Mouse (Mus musculus) stomach, postnatal 0 days (tissue): ENCODE measurements around the gene Atxn10. TPM values are rescaled to one million over a fixed set of nuclear protein-coding genes. Genes with fewer than 3 reads are reported as not detected.

Source experiments
- ATAC-seq: fragments of 200-750 bp; cut with Nextera tagmentation; 2 replicates; pipeline ENCODE4 v1.8.0; 2017; ENCODE audit not compliant: low FRiP score, low TSS enrichment
- DNase-seq: peaks from one replicate; pipeline ENCODE4 v3.0.0-alpha.2; 2016; ENCODE audit warnings: low spot score
- H3K27ac ChIP-seq: fragments of 300-500 bp; sonication (generic); replicated peaks from 2 replicates; pipeline ENCODE4 v1.5.1; 2014; ENCODE audit warnings: mild to moderate bottlenecking, control low read depth
- H3K27me3 ChIP-seq: fragments of 300-500 bp; sonication (generic); 2 replicates; pipeline ENCODE4 v1.6.1; 2014; ENCODE audit warnings: low read length; ENCODE audit not compliant: control insufficient read depth, insufficient read depth
- H3K36me3 ChIP-seq: fragments of 300-500 bp; sonication (generic); 2 replicates; pipeline ENCODE4 v1.6.1; 2014; ENCODE audit warnings: low read length, mixed read lengths; ENCODE audit not compliant: control insufficient read depth, insufficient read depth
- H3K4me1 ChIP-seq: fragments of 300-500 bp; sonication (generic); replicated peaks from 2 replicates; pipeline ENCODE4 v1.6.1; 2014; ENCODE audit warnings: antibody characterized with exemption; ENCODE audit not compliant: control insufficient read depth, insufficient read depth
- H3K4me2 ChIP-seq: fragments of 300-500 bp; sonication (generic); replicated peaks from 2 replicates; pipeline ENCODE4 v1.6.1; 2014; ENCODE audit warnings: low read depth, mild to moderate bottlenecking, control low read depth, moderate library complexity
- H3K4me3 ChIP-seq: fragments of 300-500 bp; sonication (generic); 2 replicates; pipeline ENCODE4 v1.5.1; 2014; ENCODE audit warnings: low read depth, low read length, control low read depth
- H3K9ac ChIP-seq: fragments of 300-500 bp; sonication (generic); 2 replicates; pipeline ENCODE4 v1.6.1; 2014; ENCODE audit warnings: mild to moderate bottlenecking, low read length, control low read depth, mixed read lengths
- H3K9me3 ChIP-seq: fragments of 300-500 bp; sonication (generic); 2 replicates; pipeline ENCODE4 v1.6.1; 2016; ENCODE audit warnings: low read length; ENCODE audit not compliant: control insufficient read depth
- CTCF ChIP-seq: IDR thresholded peaks from 2 replicates; pipeline ENCODE4 v1.5.1; 2016; ENCODE audit warnings: antibody characterized with exemption, low read depth, mild to moderate bottlenecking, moderate library complexity
- EP300 ChIP-seq: optimal IDR thresholded peaks from 2 replicates; pipeline ENCODE3; 2016; ENCODE audit warnings: antibody characterized with exemption
- WGBS: fragments of 180-500 bp; shearing (Covaris S2); extraction: QIAGEN DNeasy Blood & Tissue Kit; methylation state at CpG from one replicate; pipeline ENCODE4 v1.1.7; 2014; 5-methylcytosine and 5-hydroxymethylcytosine counted together
- polyA plus RNA-seq: library from polyadenylated mRNA; unstranded; fragments of >200 nt; fragmentation: Nextera tagmentation; extraction: Ambion mirVana; gene quantifications from 2 replicates; pipeline ENCODE4 v1.2.1, GENCODE M21; 2015

Atxn10 gene
- polyA plus RNA-seq, 1 experiment from 2014 or later, result 124 TPM

DNA sequence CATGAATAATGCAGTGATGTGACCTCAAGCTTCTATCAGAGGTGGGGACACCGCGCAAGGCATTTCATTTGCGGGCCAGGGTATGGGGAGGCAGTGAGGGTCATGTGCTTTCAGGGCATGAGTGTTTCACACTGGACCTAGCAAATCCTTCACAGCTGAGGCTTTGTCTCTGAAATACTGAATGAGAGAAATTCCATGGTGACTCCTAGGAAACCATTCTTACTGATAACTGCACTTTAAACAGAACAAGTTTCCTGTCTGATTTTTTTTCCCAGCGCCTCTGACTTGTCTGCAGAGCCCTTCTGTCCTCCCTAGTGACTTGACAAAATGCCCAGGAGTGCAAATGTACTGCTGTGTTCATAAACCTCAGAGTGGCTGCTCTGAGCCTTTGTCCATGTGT lies 125.5 kb downstream of the Atxn10 start:
- no peak overlapping the region for H3K4me3 ChIP-seq
- no peak overlapping the region for H3K4me2 ChIP-seq
- DNase-seq (no peak), ATAC-seq (no peak)
- no peaks in the 10 kb centered on the region for H3K27me3 ChIP-seq
- H3K9me3 ChIP-seq, result no peaks in the 10 kb centered on the region
- TF ChIP-seq EP300, result no peak
- TF ChIP-seq CTCF, result no peak
- H3K4me1 ChIP-seq, result no peaks in the 10 kb centered on the region
- peaks cover 13% of the 10 kb centered on the region for H3K36me3 ChIP-seq
- H3K27ac ChIP-seq, result no peak overlapping the region
- WGBS, result 77% methylated on average over 4 of the region's 4 CpGs
- no peak overlapping the region for H3K9ac ChIP-seq

DNA sequence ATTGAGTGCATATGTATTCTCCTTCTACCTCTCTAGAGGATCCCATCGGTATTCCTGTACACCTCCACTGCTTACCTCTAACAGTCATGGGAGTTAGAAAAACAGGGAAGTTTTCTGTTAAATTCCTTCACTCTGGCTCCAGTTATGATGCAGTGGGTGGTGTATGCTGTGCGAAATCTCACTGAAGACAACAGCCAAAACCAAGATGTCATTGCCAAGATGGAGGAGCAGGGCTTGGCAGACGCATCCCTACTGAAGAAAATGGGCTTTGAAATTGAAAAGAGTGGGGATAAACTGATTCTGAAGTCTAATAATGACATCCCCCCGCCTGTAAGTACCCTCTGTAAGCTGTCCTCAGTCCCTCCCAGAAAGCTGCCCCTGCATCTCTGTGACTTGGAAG lies 126.1 kb downstream of the Atxn10 start:
- Histone ChIP-seq H3K36me3 (peaks cover 15% of the 10 kb centered on the region), H3K9me3 (no peaks in the 10 kb centered on the region), H3K27me3 (no peaks in the 10 kb centered on the region), H3K4me1 (no peaks in the 10 kb centered on the region), H3K4me2 (no peak overlapping the region), H3K4me3 (no peak overlapping the region), H3K27ac (no peak overlapping the region), H3K9ac (no peak overlapping the region)
- ATAC-seq, result no peak
- WGBS, result 76% methylated on average over 4 of the region's 4 CpGs
- DNase-seq, result no peak
- no peak for TF ChIP-seq CTCF
- TF ChIP-seq EP300, result no peak

DNA sequence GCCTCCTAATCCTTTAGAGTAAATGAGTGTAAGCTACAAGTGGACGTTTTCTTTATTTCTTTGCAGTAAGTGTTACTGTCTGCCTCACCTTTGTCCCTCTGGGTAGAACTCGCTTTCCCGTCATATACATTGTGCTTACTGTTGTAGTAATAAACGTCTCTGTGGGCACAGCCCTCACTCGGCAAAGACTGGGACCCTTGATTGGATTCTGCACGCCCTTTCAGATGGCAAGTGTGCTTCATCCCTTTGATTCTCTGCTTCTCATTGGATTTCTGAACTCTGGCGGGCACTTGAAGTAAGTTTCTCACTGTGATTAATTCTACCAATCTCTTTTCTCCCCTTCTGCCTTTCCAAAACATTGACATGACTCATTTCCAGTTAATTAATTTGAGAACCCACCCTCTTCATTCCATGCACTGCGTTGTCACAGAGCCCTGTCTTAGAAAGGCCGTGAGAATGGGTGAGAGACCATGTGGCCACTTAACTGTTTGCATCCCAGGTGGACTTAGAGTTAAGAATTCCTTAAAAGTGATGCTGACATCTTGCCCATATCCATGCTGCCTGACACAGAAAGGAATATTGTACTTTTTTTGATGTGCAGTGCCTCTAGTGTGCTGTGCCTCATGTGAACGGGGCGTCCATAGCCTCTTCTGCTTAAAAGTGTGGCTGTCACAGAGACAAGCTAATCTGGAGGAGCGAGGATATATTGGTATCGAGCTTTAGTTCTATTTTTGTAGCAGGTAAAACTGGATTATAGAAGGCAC lies 127.2 kb downstream of the Atxn10 start:
- WGBS, result 81% methylated on average over 13 of the region's 13 CpGs
- ATAC-seq, result no peak
- no peak overlapping the region for H3K9ac ChIP-seq

DNA sequence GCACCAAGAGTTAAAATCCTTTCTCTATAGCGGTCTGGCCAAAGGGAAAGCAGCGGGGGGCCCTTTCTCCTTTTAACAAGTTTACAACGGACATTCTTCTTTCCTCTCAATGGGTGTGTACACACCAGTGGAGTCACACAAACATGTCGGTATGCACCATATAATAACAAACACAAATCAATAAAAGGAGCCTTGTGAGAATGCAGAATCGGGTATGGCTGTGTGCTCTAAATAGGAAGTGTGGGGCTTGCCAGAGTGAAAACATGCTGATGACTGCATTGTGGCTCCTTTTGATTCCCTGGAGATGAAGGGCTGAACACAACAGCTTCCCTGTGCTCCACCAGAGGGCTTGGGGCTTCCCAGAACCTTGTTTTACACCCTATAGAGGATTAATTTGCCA lies 128.1 kb downstream of the Atxn10 start:
- H3K27ac ChIP-seq, result no peak overlapping the region
- no peak overlapping the region for H3K9ac ChIP-seq
- no peak for DNase-seq
- no peaks in the 10 kb centered on the region for H3K27me3 ChIP-seq
- WGBS, result 42% methylated on average over 5 of the region's 5 CpGs
- H3K4me3 ChIP-seq, result no peak overlapping the region
- peaks cover 20% of the 10 kb centered on the region for H3K36me3 ChIP-seq
- TF ChIP-seq CTCF (no peak), EP300 (no peak)
- ATAC-seq, result no peak
- H3K9me3 ChIP-seq, result no peaks in the 10 kb centered on the region
- no peaks in the 10 kb centered on the region for H3K4me1 ChIP-seq
- no peak overlapping the region for H3K4me2 ChIP-seq

More for the DNA sequence above, 127.2 kb downstream of the Atxn10 start:
- Histone ChIP-seq H3K4me1 (no peaks in the 10 kb centered on the region), H3K4me2 (no peak overlapping the region), H3K4me3 (no peak overlapping the region), H3K36me3 (peaks cover 18% of the 10 kb centered on the region), H3K27me3 (no peaks in the 10 kb centered on the region), H3K9me3 (no peaks in the 10 kb centered on the region), H3K27ac (no peak overlapping the region)
- DNase-seq, result no peak
- TF ChIP-seq EP300 (no peak), CTCF (no peak)

DNA sequence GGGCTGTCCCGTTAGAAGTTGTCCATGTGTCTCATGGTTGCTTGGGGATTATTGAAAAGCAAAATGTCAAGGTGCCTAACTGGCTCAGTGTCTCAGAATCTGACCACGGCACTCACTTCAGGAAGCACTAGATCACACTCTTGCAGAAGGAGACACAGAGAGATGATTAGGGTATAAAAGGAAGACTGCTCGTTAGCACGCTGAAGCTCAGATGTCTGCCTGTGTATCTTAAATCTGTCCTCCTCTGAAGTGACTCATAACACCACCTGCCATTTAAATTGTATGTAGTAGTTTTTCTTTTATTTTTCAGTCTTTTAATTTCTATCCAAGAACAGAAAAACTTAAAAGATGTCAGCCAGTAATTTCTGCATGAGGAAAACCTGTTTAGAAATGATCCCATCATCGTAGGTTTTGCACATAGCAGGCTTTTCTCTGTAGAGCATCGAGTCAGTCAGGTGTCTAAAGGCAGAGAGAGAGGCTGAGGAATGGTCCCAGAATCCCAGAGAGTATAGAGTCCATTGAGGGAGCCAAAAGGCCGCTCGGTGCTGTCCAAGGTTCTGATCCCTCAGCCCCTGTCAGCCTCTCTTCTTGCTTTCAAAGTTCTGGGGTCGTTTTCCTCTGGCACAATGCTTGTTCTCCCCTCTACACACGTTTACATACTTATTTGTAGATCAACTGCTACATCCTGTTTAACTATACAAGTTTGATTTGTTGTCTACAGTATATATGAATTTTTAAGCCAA lies 128.9 kb downstream of the Atxn10 start:
- no peak for TF ChIP-seq EP300
- TF ChIP-seq CTCF, result no peak
- Histone ChIP-seq H3K9ac (no peak overlapping the region), H3K36me3 (peaks cover 20% of the 10 kb centered on the region), H3K4me3 (no peak overlapping the region), H3K9me3 (no peaks in the 10 kb centered on the region), H3K4me2 (no peak overlapping the region), H3K27me3 (no peaks in the 10 kb centered on the region), H3K4me1 (no peaks in the 10 kb centered on the region), H3K27ac (no peak overlapping the region)
- DNase-seq (no peak), ATAC-seq (no peak)
- WGBS, result 63% methylated on average over 10 of the region's 10 CpGs

DNA sequence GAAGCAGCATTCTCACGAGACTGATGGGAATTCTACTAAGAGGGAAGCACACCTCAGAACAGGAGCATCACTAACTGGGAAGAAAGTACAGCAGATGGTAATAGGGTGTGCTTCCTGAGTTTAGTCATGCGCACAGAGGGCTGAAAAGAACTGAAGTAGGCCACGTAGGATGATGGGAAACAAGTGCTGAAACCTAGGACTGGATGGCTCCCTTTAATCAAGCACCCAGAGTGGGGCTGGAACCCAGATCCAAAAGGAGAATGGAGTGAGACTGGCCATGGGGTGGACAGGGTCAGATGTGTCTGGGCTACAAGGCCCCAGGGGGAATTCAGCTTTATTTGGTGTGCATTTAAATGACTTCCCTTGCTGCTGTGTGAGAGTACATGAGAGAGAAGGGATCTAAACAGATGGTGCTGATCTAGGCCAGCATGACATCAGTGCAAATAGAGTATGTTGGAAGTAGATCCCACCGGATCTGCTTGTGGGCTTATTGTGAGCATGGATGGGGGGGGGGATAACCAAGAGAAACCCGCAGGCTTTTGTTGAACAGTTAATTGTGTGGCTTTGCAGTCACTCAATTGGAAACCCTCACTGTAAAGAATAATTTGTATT lies 130.5 kb downstream of the Atxn10 start:
- Histone ChIP-seq H3K27me3 (no peaks in the 10 kb centered on the region), H3K9me3 (no peaks in the 10 kb centered on the region), H3K4me3 (no peak overlapping the region), H3K36me3 (peaks cover 20% of the 10 kb centered on the region), H3K4me1 (no peaks in the 10 kb centered on the region), H3K9ac (no peak overlapping the region), H3K27ac (no peak overlapping the region), H3K4me2 (no peak overlapping the region)
- TF ChIP-seq EP300, result no peak
- TF ChIP-seq CTCF, result no peak
- no peak for ATAC-seq
- no peak for DNase-seq
- WGBS, result 90% methylated on average over 5 of the region's 5 CpGs
